Mouse (Mus musculus) liver, adult 2 months (tissue): ENCODE results near the gene I0C0044D17Rik.

Experiments used
- CTCF ChIP-seq: fragments of 200-500 bp; IDR thresholded peaks from 2 replicates; pipeline ENCODE4 v1.5.1; 2011; ENCODE audit warnings: low read depth, low read length, control low read depth
- POLR2A ChIP-seq: fragments of 200-500 bp; IDR thresholded peaks from 2 replicates; pipeline ENCODE4 v1.6.1; 2011; ENCODE audit warnings: low read length, control low read depth; ENCODE audit not compliant: insufficient read depth; ENCODE audit errors: extremely low read depth

DNA sequence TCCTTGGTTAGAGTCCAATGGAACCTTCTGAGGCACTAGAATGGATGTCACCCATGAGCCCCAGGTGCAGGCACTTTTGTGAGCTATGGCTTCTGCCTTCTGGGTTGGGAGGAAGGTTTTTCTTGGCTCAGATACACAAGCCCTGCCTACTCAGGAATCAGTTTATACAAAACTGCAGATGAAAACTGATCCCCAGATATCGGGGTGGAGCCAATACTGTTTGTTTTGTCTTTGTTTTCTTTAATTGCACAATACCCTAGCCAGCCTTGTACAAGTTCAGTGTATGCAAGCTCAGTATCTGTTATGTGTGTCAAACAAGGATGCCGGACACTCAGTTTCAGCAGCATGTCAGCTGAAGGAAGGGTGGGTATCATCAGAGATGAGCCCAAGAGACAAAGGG is 28.4 kb downstream of the I0C0044D17Rik start:
- TF ChIP-seq CTCF = no peak
- TF ChIP-seq POLR2A = no peak
